Mouse (Mus musculus): Measurements from ENCODE around the gene Socs2.

Gene Socs2

GRCm38 (mm10) chr10:95340676-95341075 lies 76.3 kb downstream of the Socs2 start:
- DNase-seq = no peak

GRCm38 (mm10) chr10:95337589-95337988 lies 79.4 kb downstream of the Socs2 start:
- no peak for DNase-seq

- no peak for DNase-seq
Measured at GRCm38 (mm10) chr10:95336781-95337544, 80.0 kb downstream of the Socs2 start.
